Mouse (Mus musculus) spleen, adult 2 months (tissue): ENCODE data around the gene Jpt1. TPM values are rescaled to one million over a fixed set of nuclear protein-coding genes. Genes with fewer than 3 reads are reported as not detected.

Source experiments
- DNase-seq, 2 experiments: peaks; one replicate each; pipeline versions ENCODE4 v3.0.0 to v3.0.0-alpha.2; 2012 to 2021; ENCODE audit warnings: low spot score in 2 of 2, low read depth in 1 of 2
- H3K27ac ChIP-seq: fragments of 200-500 bp; 2 replicates; pipeline ENCODE4 v1.5.1; 2012; ENCODE audit warnings: low read length, inconsistent platforms; ENCODE audit not compliant: insufficient read depth
- H3K27me3 ChIP-seq: fragments of 200-500 bp; 2 replicates; pipeline ENCODE4 v1.6.1; 2012; ENCODE audit warnings: mild to moderate bottlenecking, moderate library complexity, low read length, inconsistent platforms; ENCODE audit not compliant: control insufficient read depth, insufficient read depth
- H3K36me3 ChIP-seq: fragments of 200-500 bp; 2 replicates; pipeline ENCODE4 v1.6.1; 2012; ENCODE audit warnings: mild to moderate bottlenecking, low read length, inconsistent platforms; ENCODE audit not compliant: control insufficient read depth, insufficient read depth
- H3K4me1 ChIP-seq: fragments of 200-500 bp; 2 replicates; pipeline ENCODE4 v1.6.1; 2011; ENCODE audit warnings: inconsistent platforms; ENCODE audit not compliant: control insufficient read depth, insufficient read depth, insufficient read length
- H3K4me3 ChIP-seq: fragments of 200-500 bp; 2 replicates; pipeline ENCODE4 v1.5.1; 2011; ENCODE audit warnings: mild to moderate bottlenecking, inconsistent platforms; ENCODE audit not compliant: insufficient read depth, insufficient read length; ENCODE audit errors: extremely low read depth
- CTCF ChIP-seq: fragments of 200-500 bp; IDR thresholded peaks from 2 replicates; pipeline ENCODE4 v1.5.1; 2011; ENCODE audit warnings: mild to moderate bottlenecking, inconsistent platforms; ENCODE audit not compliant: insufficient read depth, insufficient read length, insufficient replicate concordance; ENCODE audit errors: extremely low read depth
- POLR2A ChIP-seq: fragments of 200-500 bp; IDR thresholded peaks from 2 replicates; pipeline ENCODE4 v1.6.1; 2011; ENCODE audit warnings: low read depth, low read length, inconsistent platforms
- WGBS: fragments of 180-500 bp; shearing (Covaris S2); methylation state at CpG from one replicate; pipeline ENCODE4 v1.1.7; 2018; 5-methylcytosine and 5-hydroxymethylcytosine counted together
- polyA plus RNA-seq: library from polyadenylated mRNA; depleted of rRNA; stranded (reverse); fragments of >200 nt; gene quantifications from 2 replicates; pipeline ENCODE4 v1.2.3, GENCODE M21; 2012; rRNA removed

Gene Jpt1
- polyA plus RNA-seq: 178 and 269 TPM in 2 replicates

DNA sequence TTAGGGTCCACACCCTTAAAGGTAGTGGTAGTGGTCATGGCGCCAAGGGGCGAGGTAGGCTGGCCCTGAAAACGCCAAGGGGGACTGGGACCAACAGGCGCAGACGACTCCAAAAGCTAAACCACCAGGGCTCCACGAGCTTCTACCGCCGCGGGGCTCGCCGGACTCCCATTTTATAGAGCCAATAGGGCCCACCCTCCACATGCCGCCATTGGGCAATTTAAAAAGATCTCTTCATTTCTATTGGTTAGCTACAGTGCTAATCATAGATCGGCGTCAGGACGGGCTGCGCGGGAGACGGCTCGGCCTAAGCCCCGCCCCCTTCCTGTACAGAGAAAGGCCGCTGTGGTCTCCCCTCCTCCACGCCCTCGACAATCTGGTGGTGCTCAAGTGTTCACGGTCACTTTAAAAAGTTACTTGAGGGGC, at the start of gene Jpt1:
Gene Jpt1 (minus strand): TSS at position 150 of the 426 bp plus-strand sequence.
- no peak for TF ChIP-seq CTCF
- TF ChIP-seq POLR2A: peak; percentile 100
- WGBS: 0% methylated on average over 24 of the region's 24 CpGs
- peaks cover 25% of the 10 kb centered on the region; the same call in 1 of the 2 replicates for H3K4me1 ChIP-seq
- H3K36me3 ChIP-seq: no peaks in the 10 kb centered on the region
- H3K27ac ChIP-seq: peak within 1 kb of the TSS; percentile 86
- peak; percentile 94 to 95 for DNase-seq
- H3K4me3 ChIP-seq: peak within 1 kb of the TSS; percentile 85
- H3K27me3 ChIP-seq: no peaks in the 10 kb centered on the region

- DNase-seq: no peak
These were observed 49.2 kb upstream of the Jpt1 start for GRCm38 (mm10) chr11:115563406-115563805.

DNA sequence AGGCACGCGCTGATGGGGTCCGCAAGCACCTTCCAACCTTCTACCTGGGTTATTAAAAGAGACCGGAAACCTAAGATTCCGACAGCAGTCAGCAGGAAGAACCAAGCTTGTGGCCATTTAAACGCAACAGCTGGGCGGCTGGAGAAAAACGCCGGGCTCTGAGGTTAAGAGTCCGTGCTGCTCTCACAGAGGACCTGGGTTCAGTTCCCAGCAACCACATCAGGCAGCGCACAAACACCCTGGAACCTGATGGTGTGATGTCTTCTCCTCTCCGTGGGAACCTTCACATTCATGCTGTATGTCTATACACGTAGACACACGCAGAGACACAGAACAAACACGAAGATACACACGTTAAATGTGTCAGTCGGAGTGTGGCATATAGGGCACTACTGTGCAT, 41.5 kb upstream of the Jpt1 start:
- TF ChIP-seq POLR2A (no peak), CTCF (no peak)
- H3K36me3 ChIP-seq: no peaks in the 10 kb centered on the region
- H3K27ac ChIP-seq: no peak overlapping the region
- WGBS: 88% methylated on average over 17 of the region's 17 CpGs
- no peaks in the 10 kb centered on the region for H3K4me1 ChIP-seq
- no peaks in the 10 kb centered on the region for H3K27me3 ChIP-seq
- no peak for DNase-seq
- H3K4me3 ChIP-seq: no peak overlapping the region

More at GRCm38 (mm10) chr11:115563406-115563805, 49.2 kb upstream of the Jpt1 start:
- H3K36me3 ChIP-seq: peaks cover 10% of the 10 kb centered on the region
- peak overlapping the region; percentile 57; the same call in 1 of the 2 replicates for H3K4me3 ChIP-seq
- H3K4me1 ChIP-seq: peaks cover 5% of the 10 kb centered on the region; the same call in 1 of the 2 replicates
- TF ChIP-seq CTCF (no peak), POLR2A (no peak)
- no peak overlapping the region for H3K27ac ChIP-seq
- no peaks in the 10 kb centered on the region for H3K27me3 ChIP-seq
- WGBS: 46% methylated on average over 4 of the region's 4 CpGs

DNA sequence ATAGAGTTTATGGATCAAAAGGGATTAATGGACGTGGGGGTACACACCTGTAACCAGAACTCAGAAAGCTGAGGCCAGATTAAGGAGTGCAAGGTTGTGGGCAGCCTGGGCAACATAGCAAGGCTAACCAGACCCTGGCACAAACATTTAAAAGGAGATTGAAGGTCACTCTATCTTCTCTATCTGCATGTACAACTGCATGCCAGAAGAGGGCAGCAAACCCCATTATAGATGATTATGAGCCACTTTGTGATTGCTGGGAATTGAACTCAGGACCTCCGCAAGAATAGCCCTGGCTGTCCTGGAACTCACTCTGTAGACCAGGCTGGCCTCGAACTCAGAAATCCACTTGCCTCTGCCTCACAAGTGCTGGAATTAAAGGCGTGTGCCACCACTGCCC, 38.6 kb upstream of the Jpt1 start:
- Histone ChIP-seq H3K4me3 (no peak overlapping the region), H3K27ac (no peak overlapping the region), H3K27me3 (no peaks in the 10 kb centered on the region), H3K36me3 (no peaks in the 10 kb centered on the region), H3K4me1 (no peaks in the 10 kb centered on the region)
- peak; percentile 8 to 17 for DNase-seq
- WGBS: 80% methylated on average over 4 of the region's 4 CpGs
- TF ChIP-seq POLR2A: no peak
- TF ChIP-seq CTCF: peak; percentile 0; the same call in 1 of the 2 replicates

GRCm38 (mm10) chr11:115543571-115543970, 29.4 kb upstream of the Jpt1 start:
- H3K4me3 ChIP-seq: no peak overlapping the region
- no peaks in the 10 kb centered on the region for H3K36me3 ChIP-seq
- H3K27me3 ChIP-seq: no peaks in the 10 kb centered on the region
- no peak for DNase-seq
- H3K4me1 ChIP-seq: no peaks in the 10 kb centered on the region
- 84% methylated on average over 4 of the region's 4 CpGs for WGBS
- TF ChIP-seq POLR2A (no peak), CTCF (no peak)
- H3K27ac ChIP-seq: no peak overlapping the region

DNA sequence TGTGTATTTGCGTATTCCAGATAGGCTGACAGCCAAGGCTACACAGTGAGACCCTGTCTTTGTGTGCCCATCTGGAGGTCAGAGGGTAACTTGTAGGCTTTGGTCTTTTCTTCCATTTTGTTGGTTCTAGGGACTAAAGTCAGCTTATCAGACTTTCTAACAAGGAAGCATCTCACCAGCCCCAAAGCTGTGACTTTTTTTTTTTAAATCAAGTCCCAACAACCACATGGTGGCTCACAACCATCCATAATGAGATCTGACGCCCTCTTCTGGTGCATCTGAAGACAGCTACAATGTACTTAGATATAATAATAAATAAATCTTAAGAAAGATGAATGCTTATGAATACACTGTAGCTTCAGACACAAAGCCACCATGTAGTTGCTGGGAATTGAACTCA, 23.9 kb upstream of the Jpt1 start:
- Histone ChIP-seq H3K4me1 (peaks cover 7% of the 10 kb centered on the region; the same call in 1 of the 2 replicates), H3K27ac (no peak overlapping the region), H3K36me3 (peaks cover 5% of the 10 kb centered on the region), H3K4me3 (no peak overlapping the region), H3K27me3 (no peaks in the 10 kb centered on the region)
- WGBS: 51% methylated on average over 2 of the region's 2 CpGs
- TF ChIP-seq CTCF: no peak
- TF ChIP-seq POLR2A: no peak
- DNase-seq: no peak

DNA sequence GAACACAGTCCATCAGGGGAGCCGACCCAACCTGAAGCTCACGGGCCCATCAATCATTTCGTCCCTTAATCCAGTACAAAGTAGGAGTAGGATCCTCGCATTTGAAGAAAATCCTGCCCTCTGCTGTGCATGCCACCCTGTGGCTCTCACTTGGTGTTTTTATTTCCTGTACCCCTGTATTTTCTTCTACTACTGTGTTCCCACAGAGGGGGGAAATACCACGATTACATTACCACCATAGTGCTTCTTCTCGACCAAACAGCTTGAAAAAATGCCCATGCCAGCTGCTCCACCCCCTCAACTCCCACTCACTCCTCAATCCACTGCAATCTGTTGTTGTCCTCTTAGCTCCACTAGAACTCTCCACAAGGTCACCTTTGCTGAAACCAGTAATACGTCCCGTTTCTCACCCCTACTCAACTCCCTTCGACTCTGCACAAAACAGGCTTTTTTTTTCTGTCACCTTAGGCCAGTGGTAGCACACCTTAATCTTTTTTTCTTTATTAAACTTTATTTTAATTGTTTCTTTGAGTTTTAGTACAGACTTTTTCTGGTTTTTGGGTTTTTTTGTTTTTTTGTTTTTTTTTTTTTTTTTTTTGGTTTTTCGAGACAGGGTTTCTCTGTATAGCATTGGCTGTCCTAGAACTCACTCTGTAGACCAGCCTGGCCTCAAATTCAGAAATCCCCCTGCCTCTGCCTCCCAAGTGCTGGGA, 22.8 kb upstream of the Jpt1 start:
- WGBS: 64% methylated on average over 10 of the region's 10 CpGs
- H3K27ac ChIP-seq: peak overlapping the region; percentile 98
- no peak for DNase-seq
- H3K4me1 ChIP-seq: peaks cover 7% of the 10 kb centered on the region; the same call in 1 of the 2 replicates
- peaks cover 14% of the 10 kb centered on the region for H3K36me3 ChIP-seq
- H3K4me3 ChIP-seq: no peak overlapping the region
- no peak for TF ChIP-seq POLR2A
- no peak for TF ChIP-seq CTCF
- no peaks in the 10 kb centered on the region for H3K27me3 ChIP-seq
